16 mouse cellular contexts compared by ENCODE assay signal in the genomic region with DNA sequence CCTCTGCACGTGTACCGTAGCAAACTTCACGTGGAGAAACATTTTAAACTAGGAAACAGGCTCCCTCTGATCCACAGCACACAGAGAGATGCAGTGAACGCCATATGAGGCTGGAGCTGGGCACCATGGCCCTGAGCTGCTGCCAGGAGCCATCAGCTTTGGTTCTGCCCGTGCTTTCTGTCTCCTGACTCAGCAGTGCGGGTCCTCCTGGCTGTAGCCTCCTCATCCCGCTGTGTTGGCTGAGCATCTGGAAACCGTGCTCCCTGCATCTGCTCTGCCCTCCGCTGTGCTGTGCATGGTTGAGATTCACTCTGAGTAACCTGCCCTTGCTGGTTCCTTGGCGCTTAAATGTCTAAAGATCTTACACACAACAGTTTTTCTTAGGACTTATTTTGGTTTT. TPM values are rescaled to one million over a fixed set of nuclear protein-coding genes. Genes with fewer than 3 reads are reported as not detected.
DNase-seq lines count a peak whose midpoint lies in the region; ATAC-seq lines count a peak whose summit lies in the region.
"Had no signal": no experiment of that assay in that cellular context is flagged by ENCODE, and none has a peak within 500 bp of the region (broad histone marks: within the 10 kb centered on the region; RNA-seq: fewer than 3 reads in every experiment).

No protein-coding gene starts in this region.

- ATAC-seq in forebrain, embryonic 15.5 days (replicated peaks), result peak; percentile 35; the same call in 1 of the 2 replicates
- no peak for ATAC-seq in forebrain, embryonic 12.5 days (ENCODE audit: low FRiP score)
- ATAC-seq: liver, embryonic 12.5 days had no signal

- no peak overlapping the region for H3K4me2 ChIP-seq in forebrain, embryonic 15.5 days (replicated peaks)
- no peak overlapping the region for H3K4me2 ChIP-seq in forebrain, embryonic 12.5 days
- H3K4me2 ChIP-seq: heart, embryonic 15.5 days; liver, embryonic 12.5 days; lung, embryonic 15.5 days had no signal

- H3K27ac ChIP-seq in forebrain, embryonic 15.5 days (replicated peaks), result peak overlapping the region; percentile 61
- no peak overlapping the region for H3K27ac ChIP-seq in forebrain, embryonic 12.5 days
- H3K27ac ChIP-seq: heart, embryonic 15.5 days; liver, embryonic 12.5 days; lung, embryonic 15.5 days had no signal

- H3K4me3 ChIP-seq in forebrain, embryonic 15.5 days, result no peak overlapping the region
- no peak overlapping the region for H3K4me3 ChIP-seq in forebrain, embryonic 12.5 days (replicated peaks)
- H3K4me3 ChIP-seq: erythroblast, embryonic 14.5 days; heart, embryonic 15.5 days; liver, embryonic 12.5 days; lung, embryonic 15.5 days had no signal

- no peaks in the 10 kb centered on the region for H3K9me3 ChIP-seq in forebrain, embryonic 15.5 days
- H3K9me3 ChIP-seq in forebrain, embryonic 12.5 days, result no peaks in the 10 kb centered on the region
- H3K9me3 ChIP-seq: heart, embryonic 15.5 days; liver, embryonic 12.5 days; lung, embryonic 15.5 days had no signal

- 68% methylated on average over 10 of the region's 10 CpGs for WGBS in forebrain, embryonic 15.5 days
- WGBS in forebrain, embryonic 12.5 days, result 89% methylated on average over 10 of the region's 10 CpGs

- peaks cover 25% of the 10 kb centered on the region for H3K4me1 ChIP-seq in forebrain, embryonic 15.5 days
- peaks cover 5% of the 10 kb centered on the region for H3K4me1 ChIP-seq in forebrain, embryonic 12.5 days

- peak; percentile 24 for DNase-seq in adrenal gland, postnatal 14 days
- no peak for DNase-seq in adrenal gland, adult 18-20 months (ENCODE audit: low spot score in 2 of 2)
- DNase-seq in layer of hippocampus, postnatal 10 days (ENCODE audit: low spot score in 2 of 2), result peak; percentile 30 to 44
- no peak for DNase-seq in layer of hippocampus, adult 9-10 months (ENCODE audit: low spot score)
- DNase-seq in right cerebral cortex, postnatal 10 days (ENCODE audit: low spot score in 2 of 2), result peak; percentile 49 to 60
- no peak for DNase-seq in right cerebral cortex, adult 18-20 months
- DNase-seq: adrenal gland, postnatal 25 days; embryo, embryonic 11 days; kidney, adult 8-10 months; thymus, postnatal 36 days had no signal

- H3K36me3 ChIP-seq in forebrain, embryonic 15.5 days, result no peaks in the 10 kb centered on the region
- no peaks in the 10 kb centered on the region for H3K36me3 ChIP-seq in forebrain, embryonic 12.5 days (replicated peaks)
- H3K36me3 ChIP-seq: heart, embryonic 15.5 days; liver, embryonic 12.5 days; lung, embryonic 15.5 days had no signal

- H3K27me3 ChIP-seq in forebrain, embryonic 15.5 days, result no peaks in the 10 kb centered on the region
- no peaks in the 10 kb centered on the region for H3K27me3 ChIP-seq in forebrain, embryonic 12.5 days
- H3K27me3 ChIP-seq: heart, embryonic 15.5 days; lung, embryonic 15.5 days had no signal

- H3K9ac ChIP-seq in forebrain, embryonic 15.5 days (replicated peaks), result no peak overlapping the region
- H3K9ac ChIP-seq in forebrain, embryonic 12.5 days, result no peak overlapping the region
- H3K9ac ChIP-seq: heart, embryonic 15.5 days; liver, embryonic 12.5 days; lung, embryonic 15.5 days had no signal

RNA-seq across cellular contexts. Expression of gene Zfp664, which starts 39.7 kb away (rescaled TPM):
- total RNA-seq in adrenal gland, postnatal 14 days (2021), result 53.2 and 54.8 TPM in 2 replicates
- 10 to 100 TPM; 52.4 to 60.3 TPM for total RNA-seq in adrenal gland, adult 18-20 months (2021)
- polyA plus RNA-seq in forebrain, embryonic 15.5 days (2015; fragmentation: Nextera tagmentation; extraction: Ambion mirVana), result 122 and 129 TPM in 2 replicates
- polyA plus RNA-seq in forebrain, embryonic 12.5 days (2016; fragmentation: Nextera tagmentation; extraction: Ambion mirVana), result 151 and 153 TPM in 2 replicates
- total RNA-seq in layer of hippocampus, postnatal 10 days (2021), result 10 to 100 TPM; 52.3 to 52.6 TPM

RNA-seq across cellular contexts. Expression of gene Ccdc92, which starts 40.0 kb away (rescaled TPM):
- total RNA-seq in adrenal gland, postnatal 14 days (2021), result 4.2 and 6.2 TPM in 2 replicates
- 1 to 10 TPM; 6.4 to 8.4 TPM for total RNA-seq in adrenal gland, adult 18-20 months (2021)
- 31.3 and 33.3 TPM in 2 replicates for polyA plus RNA-seq in forebrain, embryonic 15.5 days (2015; fragmentation: Nextera tagmentation; extraction: Ambion mirVana)
- polyA plus RNA-seq in forebrain, embryonic 12.5 days (2016; fragmentation: Nextera tagmentation; extraction: Ambion mirVana), result 20.8 and 22.4 TPM in 2 replicates
- 10 to 100 TPM; 40.9 to 45.2 TPM for total RNA-seq in layer of hippocampus, postnatal 10 days (2021)

Comparison
In these comparisons a context has a peak if more than half of its experiments do, and no peak if none do; other contexts are left out.
1. DNase-seq: peak in adrenal gland, postnatal 14 days (single experiment), layer of hippocampus, postnatal 10 days (2 of 2) and right cerebral cortex, postnatal 10 days (2 of 2); none in adrenal gland, adult 18-20 months (0 of 2), layer of hippocampus, adult 9-10 months (single experiment) and right cerebral cortex, adult 18-20 months (single experiment).